Mouse (Mus musculus): ENCODE measurements around the gene Rmdn3.

- no peak for TF ChIP-seq CTCF (IDR thresholded peaks at IDR 0.05; ENCODE audit: control insufficient read depth, insufficient read depth, insufficient read length)
- no peak for TF ChIP-seq MAX (IDR thresholded peaks at IDR 0.05)
- TF ChIP-seq USF1 (IDR thresholded peaks at IDR 0.05; ENCODE audit: low read depth): no peak
These were observed 11.0 kb upstream of the Rmdn3 start for GRCm38 (mm10) chr2:119167866-119168256.
